Mouse (Mus musculus) adrenal gland, postnatal 4 days (tissue): ENCODE measurements around the gene Pdcd6. TPM values are rescaled to one million over a fixed set of nuclear protein-coding genes. Genes with fewer than 3 reads are reported as not detected.
A peak's percentile ranks its signal among the peaks of the same experiment; 100 is the strongest.

Experiments used
- DNase-seq, 2 experiments: peaks; one replicate each; pipeline ENCODE4 v3.0.0; 2021 to 2022; ENCODE audit warnings: low spot score in 2 of 2, mixed read lengths in 2 of 2
- long read RNA-seq, 2 experiments: library from polyadenylated mRNA; stranded (forward); transcript quantifications; one replicate each; pipeline ENCODE4 v2.0.0; 2021
- total RNA-seq, 2 experiments: library from RNA; stranded (reverse); gene quantifications; 2 replicates each; pipeline ENCODE4 v1.2.3; 2021

Pdcd6 gene
- total RNA-seq: 100 to 1,000 TPM; 143 to 145 TPM
- long read RNA-seq, experiment 1, transcript Pdcd6-203 (6 exons, 1,376 nt): minor isoform, 41 of 114 reads
- long read RNA-seq, experiment 1, transcript Pdcd6-201 (6 exons, 1,131 nt): major isoform, 69 of 114 reads
- long read RNA-seq, experiment 1, partial matches to known transcripts: 1 of 114 reads
- long read RNA-seq, experiment 1, other reads (novel, unspliced or antisense): 2 of 114 reads
- long read RNA-seq, experiment 2, transcript Pdcd6-201 (6 exons, 1,131 nt): major isoform, 100 of 165 reads
- long read RNA-seq, experiment 2, transcript Pdcd6-203 (6 exons, 1,376 nt): minor isoform, 43 of 165 reads
- long read RNA-seq, experiment 2, partial matches to known transcripts: 6 of 165 reads
- long read RNA-seq, experiment 2, other reads (novel, unspliced or antisense): 14 of 165 reads

GRCm38 (mm10) chr13:74317170-74317849 is at the start of gene Pdcd6:
Gene Pdcd6, minus strand, starts transcription at chr13:74317580.
- peak; percentile 77 to 89 for DNase-seq

GRCm38 (mm10) chr13:74363859-74364235 is 46.5 kb upstream of the Pdcd6 start, which contains the start of gene Lrrc14b:
Gene Lrrc14b, minus strand, starts transcription at chr13:74364005.
- no peak for DNase-seq

- no peak for DNase-seq
Measured at GRCm38 (mm10) chr13:74363176-74363858, 45.9 kb upstream of the Pdcd6 start.

GRCm38 (mm10) chr13:74362218-74362617 is 44.8 kb upstream of the Pdcd6 start:
- DNase-seq: no peak

DNA sequence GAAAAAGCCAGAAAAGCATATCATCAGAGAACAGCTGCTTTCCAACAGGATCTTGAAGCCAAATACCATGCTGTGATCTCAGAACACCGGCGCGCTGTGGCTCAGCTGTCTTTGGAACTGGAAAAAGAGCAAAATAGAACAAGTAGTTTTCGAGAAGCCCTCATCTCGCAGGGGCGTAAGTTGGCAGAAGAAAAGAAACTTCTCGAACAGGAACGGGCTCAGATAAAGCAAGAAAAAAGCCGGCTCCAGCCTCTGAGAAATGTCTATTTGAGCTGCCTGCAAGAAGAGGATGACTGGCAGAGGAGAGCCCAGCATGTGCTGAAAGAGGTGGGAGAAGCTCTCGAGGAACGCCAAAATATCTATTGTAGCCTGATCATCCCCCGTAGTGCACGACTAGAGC is 39.1 kb upstream of the Pdcd6 start:
- DNase-seq: no peak

- no peak for DNase-seq
Measured at GRCm38 (mm10) chr13:74350435-74350906, 33.1 kb upstream of the Pdcd6 start.

DNA sequence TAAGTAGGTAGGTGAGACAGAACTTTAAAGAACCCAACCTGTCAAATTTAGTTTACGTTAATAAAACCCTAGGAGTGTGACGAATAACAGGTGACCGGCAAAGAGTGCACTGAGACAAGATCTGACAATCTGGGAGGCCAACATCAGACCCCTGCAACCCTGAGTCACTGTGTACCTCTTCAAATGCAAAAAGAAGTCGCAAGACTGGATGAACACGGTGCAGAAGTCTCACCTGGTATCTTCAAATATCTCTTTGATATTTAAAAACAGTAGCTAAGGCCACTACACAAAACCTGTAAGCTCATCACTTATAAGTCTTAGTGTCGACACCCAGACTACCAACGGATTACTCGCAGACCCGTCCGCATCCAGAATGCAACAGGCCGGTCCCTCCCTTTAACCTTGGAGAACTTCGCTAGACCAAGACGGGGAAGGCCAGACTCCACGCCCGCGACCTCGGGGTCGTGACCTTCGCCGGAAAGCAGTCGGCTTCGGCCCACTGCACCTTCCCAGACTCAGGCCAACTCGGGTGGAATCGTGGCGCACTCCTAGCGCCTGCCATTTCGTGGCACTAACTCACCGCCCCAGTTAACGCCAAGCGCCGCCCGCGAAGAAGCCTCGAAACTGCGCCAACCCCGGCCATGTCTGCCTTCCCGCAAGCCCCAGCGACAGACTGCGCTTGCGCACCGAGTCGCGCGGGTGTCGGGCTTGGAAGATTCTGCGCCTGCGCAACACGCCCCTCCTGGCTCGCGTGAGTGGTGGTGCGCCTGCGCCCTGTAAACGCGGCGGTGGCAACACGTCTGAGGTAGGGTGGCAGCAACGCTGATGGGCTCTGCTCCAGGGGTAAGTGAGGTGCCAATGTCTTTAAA is 32.4 kb upstream of the Pdcd6 start, which contains the start of the genes Sdha and Ccdc127:
Gene Sdha (minus strand): TSS at position 715 of the 869 bp plus-strand sequence.
Gene Ccdc127 (plus strand): TSS at position 744 of the 869 bp plus-strand sequence.
- DNase-seq: peak; percentile 92 to 94

DNA sequence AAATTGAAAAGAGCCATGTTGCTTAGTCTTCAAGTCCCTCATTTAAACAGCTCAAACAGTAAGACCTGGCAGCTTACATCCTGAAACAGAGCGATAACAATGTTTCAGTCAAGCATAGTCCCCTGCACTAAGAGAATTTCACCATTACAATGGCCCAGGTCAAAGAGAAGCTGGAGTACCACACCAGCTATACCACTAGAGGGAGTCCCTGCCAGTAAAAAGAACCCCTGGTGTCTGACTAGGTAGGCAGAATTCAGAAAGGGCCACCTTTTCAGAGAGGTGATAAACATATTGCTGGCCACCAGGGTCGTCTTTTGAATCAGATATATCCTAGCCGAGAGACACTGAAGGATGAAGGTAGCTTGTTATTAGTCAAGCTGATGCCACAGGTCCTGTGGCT is 23.7 kb upstream of the Pdcd6 start:
- DNase-seq: no peak

DNA sequence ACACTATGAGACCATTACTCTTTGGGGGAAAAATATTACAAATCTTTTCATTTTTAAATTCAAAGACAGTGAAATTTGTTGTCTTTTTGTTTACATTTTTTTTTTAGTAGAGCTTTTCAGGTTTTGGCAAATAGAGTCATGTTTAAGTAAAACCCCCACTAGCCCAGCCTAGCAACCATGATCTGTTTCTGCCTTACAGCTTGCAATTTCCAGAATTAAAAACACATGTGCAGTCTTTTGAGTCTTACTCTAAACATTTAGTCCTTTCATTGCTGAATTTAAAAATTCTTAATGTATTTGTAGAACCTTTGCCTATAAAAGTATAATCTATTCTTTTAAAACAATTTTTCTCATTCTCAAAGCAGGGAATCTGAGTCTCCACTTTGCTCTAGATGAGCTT is 11.9 kb upstream of the Pdcd6 start:
- DNase-seq: no peak

- DNase-seq: no peak
Measured at GRCm38 (mm10) chr13:74316789-74317169, 601 bp downstream of the Pdcd6 start.

- DNase-seq: no peak
Measured at GRCm38 (mm10) chr13:74316386-74316785, 994 bp downstream of the Pdcd6 start.

- no peak for DNase-seq
Measured at GRCm38 (mm10) chr13:74314616-74315015, 2.8 kb downstream of the Pdcd6 start.

DNA sequence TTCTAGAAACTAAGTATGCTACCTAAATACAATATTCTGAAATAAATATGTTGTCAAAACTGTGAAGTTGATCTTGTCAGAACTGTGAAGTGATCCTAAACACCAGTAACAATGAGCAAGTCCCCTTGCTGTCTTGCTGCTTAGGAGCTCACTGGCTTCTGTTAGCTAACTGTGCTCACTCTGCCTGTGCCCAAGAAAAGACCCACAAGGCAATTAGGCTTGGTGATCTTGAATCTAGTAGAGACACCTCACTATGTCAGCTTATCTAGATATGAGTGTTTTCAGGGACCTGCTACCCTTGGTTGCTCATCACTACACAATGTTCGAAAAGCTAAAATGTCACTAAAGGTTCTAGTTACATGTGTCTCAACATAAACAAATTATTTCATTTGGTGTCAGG is 11.6 kb downstream of the Pdcd6 start:
- DNase-seq: no peak

GRCm38 (mm10) chr13:74305380-74305779 is 12.0 kb downstream of the Pdcd6 start:
- DNase-seq: no peak

GRCm38 (mm10) chr13:74302050-74303037 is 15.0 kb downstream of the Pdcd6 start:
- no peak for DNase-seq

DNA sequence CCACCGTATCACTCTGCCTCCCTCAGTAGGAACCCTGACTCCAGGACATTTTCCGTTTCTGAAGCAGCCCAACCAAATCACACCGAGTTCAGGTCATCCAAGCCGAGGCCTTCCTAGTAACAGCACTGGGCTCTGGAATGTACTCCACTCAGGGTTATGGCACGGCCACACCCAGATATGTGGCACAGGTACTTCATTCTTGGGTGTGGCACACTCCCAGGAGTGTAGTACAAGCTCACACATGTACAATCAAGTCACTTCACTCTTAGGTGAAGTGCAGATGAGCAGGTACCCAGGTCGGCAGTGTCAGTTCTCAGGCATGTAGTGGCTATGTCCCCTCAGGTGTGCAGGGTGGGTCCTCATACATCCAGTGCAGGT is 15.8 kb downstream of the Pdcd6 start:
- no peak for DNase-seq

DNA sequence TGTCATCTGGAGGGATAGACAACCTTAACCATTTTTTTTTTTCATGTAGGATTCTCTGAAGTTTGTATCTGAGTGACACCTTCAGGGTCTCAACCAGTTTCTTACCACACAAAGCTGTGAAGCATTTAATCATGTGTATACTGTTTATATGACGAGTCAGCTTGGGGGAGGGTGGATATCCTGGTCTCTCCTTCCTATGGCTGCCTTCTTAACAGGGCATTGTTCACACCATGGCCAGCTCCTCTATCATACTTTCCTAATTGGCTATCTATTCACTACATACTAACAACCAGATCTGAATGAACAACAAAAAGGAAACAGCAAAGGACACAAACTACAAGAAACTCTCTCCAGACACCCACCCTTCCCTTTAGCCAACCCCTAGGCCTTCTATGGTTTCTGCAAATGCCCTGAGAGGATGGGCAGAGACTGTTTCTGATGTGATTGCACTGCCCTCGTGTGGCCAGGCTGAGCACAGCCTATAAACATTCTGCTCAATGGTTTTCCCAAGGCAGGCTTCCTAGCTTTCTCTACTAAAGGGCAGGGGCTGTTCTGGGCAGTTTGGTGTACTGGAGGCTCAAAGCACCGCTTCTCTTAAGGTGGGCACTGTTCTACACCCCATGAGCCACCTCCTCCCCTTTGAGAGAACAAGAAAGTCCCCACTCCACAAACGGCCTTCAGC is 16.3 kb downstream of the Pdcd6 start:
- peak; percentile 13 to 48 for DNase-seq

- DNase-seq: no peak
Measured at GRCm38 (mm10) chr13:74296376-74296775, 21.0 kb downstream of the Pdcd6 start.

DNA sequence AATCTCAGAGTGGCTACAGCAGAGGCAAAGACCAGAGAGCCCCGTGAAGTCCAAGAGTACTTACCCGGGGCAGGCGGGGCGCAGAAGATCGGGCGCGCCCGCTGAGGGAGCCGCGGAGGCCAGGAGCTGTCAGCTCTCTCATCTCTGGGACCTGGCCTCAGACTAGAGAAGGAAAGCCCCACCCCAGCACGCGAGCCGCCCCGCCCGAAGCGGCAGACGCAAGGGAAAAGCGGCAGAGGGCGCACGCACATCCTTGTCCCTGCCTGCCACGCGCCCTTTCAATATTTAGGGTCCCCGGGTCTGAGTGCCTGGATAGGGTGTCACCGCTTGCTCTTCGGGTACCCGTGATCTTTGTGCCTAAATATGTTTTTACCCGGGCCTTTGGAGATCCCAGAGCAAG is 25.2 kb downstream of the Pdcd6 start, which contains the start of gene Ahrr:
Gene Ahrr (minus strand): TSS at position 165 of the 400 bp plus-strand sequence.
- peak; percentile 12 to 18 for DNase-seq
